Mouse (Mus musculus) forebrain, embryonic 13.5 days (tissue): ENCODE measurements at regions not wholly inside any gene's neighbourhood (a gene's known extent, or its start where the extent isn't known, plus 50 kb on each side); places are given as distances from the start of the nearest gene placed in this dataset.

Experiments used
- ATAC-seq: fragments of 200-750 bp; cut with Nextera tagmentation; 2 replicates; pipeline ENCODE4 v1.8.0; 2017
- H3K27ac ChIP-seq: fragments of 300-500 bp; sonication (generic); 2 replicates; pipeline ENCODE4 v1.5.1; 2015; ENCODE audit warnings: inconsistent platforms, mild to moderate bottlenecking, moderate library complexity
- H3K27me3 ChIP-seq: fragments of 300-500 bp; sonication (generic); 2 replicates; pipeline ENCODE4 v1.6.1; 2015; ENCODE audit warnings: mild to moderate bottlenecking, inconsistent platforms
- H3K36me3 ChIP-seq: fragments of 300-500 bp; sonication (generic); 2 replicates; pipeline ENCODE4 v1.6.1; 2015; ENCODE audit warnings: mild to moderate bottlenecking, inconsistent platforms; ENCODE audit not compliant: poor library complexity, severe bottlenecking
- H3K4me1 ChIP-seq: fragments of 300-500 bp; sonication (generic); 2 replicates; pipeline ENCODE4 v1.6.1; 2015; ENCODE audit warnings: inconsistent platforms
- H3K4me2 ChIP-seq: fragments of 300-500 bp; sonication (generic); 2 replicates; pipeline ENCODE4 v1.6.1; 2015; ENCODE audit warnings: inconsistent platforms, mild to moderate bottlenecking, moderate library complexity
- H3K4me3 ChIP-seq: fragments of 300-500 bp; sonication (generic); 2 replicates; pipeline ENCODE4 v1.5.1; 2015; ENCODE audit warnings: mild to moderate bottlenecking, inconsistent platforms
- H3K9ac ChIP-seq: fragments of 300-500 bp; sonication (generic); 2 replicates; pipeline ENCODE4 v1.6.1; 2015; ENCODE audit warnings: mild to moderate bottlenecking, inconsistent platforms
- H3K9me3 ChIP-seq: fragments of 300-500 bp; sonication (generic); replicated peaks from 2 replicates; pipeline ENCODE4 v1.6.1; 2016; ENCODE audit warnings: inconsistent platforms
- WGBS: fragments of 180-500 bp; shearing (Covaris S2); methylation state at CpG from one replicate; pipeline ENCODE4 v1.1.7; 2015; 5-methylcytosine and 5-hydroxymethylcytosine counted together

DNA sequence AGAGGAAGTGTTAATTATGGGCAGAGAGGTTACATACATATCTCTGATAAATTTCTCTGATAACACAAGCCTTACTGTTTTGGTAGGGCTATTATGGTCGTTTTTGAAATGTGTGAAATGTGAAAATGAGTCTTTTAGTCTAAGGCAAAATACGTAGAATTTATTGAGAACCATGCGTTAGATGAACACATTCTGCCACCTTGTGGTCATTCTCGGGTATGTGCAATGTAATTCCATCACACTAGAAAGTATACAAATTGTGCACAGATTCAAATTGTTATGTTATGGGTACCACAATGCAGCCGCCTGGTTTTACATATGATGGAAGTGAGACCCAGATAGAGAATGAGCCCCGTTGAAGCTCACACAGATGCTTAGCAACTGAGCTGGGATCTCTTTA, 138.7 kb downstream of the Cdr1 start:
- H3K36me3 ChIP-seq, result no peaks in the 10 kb centered on the region
- no peak overlapping the region for H3K4me2 ChIP-seq
- H3K27ac ChIP-seq, result no peak overlapping the region
- H3K9ac ChIP-seq, result no peak overlapping the region
- no peaks in the 10 kb centered on the region for H3K9me3 ChIP-seq
- H3K4me1 ChIP-seq, result no peaks in the 10 kb centered on the region
- no peaks in the 10 kb centered on the region for H3K27me3 ChIP-seq
- no peak overlapping the region for H3K4me3 ChIP-seq
- 19% methylated on average over 6 of the region's 6 CpGs for WGBS
- peak; percentile 53; the same call in 1 of the 2 replicates for ATAC-seq

DNA sequence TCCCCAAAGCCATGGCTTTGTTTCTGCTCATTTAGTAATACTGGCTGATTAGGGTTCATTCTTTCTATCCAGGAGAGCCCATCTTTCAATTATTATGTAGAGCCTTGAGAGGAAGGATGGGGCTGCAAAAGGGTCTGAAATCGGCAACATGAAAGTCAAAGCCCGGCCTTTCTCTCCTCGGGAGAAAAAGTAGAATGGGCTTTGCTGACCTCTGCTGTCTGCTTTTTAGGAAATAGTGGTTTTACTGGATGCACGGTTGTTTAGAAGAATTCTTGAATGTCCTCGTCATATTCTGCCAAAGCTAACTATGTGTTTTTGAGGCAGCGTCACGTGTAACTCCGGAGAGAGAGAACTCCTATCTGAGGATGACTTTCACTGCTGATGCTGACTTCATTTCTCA, 142.2 kb downstream of the Cdr1 start:
- H3K9ac ChIP-seq, result no peak overlapping the region
- WGBS, result 53% methylated on average over 8 of the region's 8 CpGs
- no peak overlapping the region for H3K27ac ChIP-seq
- no peaks in the 10 kb centered on the region for H3K27me3 ChIP-seq
- H3K36me3 ChIP-seq, result no peaks in the 10 kb centered on the region
- no peak overlapping the region for H3K4me3 ChIP-seq
- no peaks in the 10 kb centered on the region for H3K4me1 ChIP-seq
- no peaks in the 10 kb centered on the region for H3K9me3 ChIP-seq
- no peak for ATAC-seq
- no peak overlapping the region for H3K4me2 ChIP-seq
